Mouse (Mus musculus) gastrocnemius, postnatal 4 days (tissue): ENCODE results near the gene Cyp2a4. TPM values are rescaled to one million over a fixed set of nuclear protein-coding genes. Genes with fewer than 3 reads are reported as not detected.
"Not testable (repeated sequence)": the region's sequence is repeated elsewhere in the genome, so short reads cannot be mapped to it uniquely, and the experiment has no call there.

ENCODE experiments used
- DNase-seq, 2 experiments: peaks; one replicate each; pipeline ENCODE4 v3.0.0; 2021 to 2022; ENCODE audit warnings: low spot score in 2 of 2, mixed read lengths in 2 of 2
- long read RNA-seq, 2 experiments: library from polyadenylated mRNA; stranded (forward); transcript quantifications; one replicate each; pipeline ENCODE4 v2.0.0; 2021
- total RNA-seq, 2 experiments: library from RNA; stranded (reverse); gene quantifications; 2 replicates each; pipeline ENCODE4 v1.2.3; 2021

The Cyp2a4 gene
- not detected for total RNA-seq
- long read RNA-seq, experiment 1, result 0 reads
- long read RNA-seq, experiment 2, result 0 reads

DNA sequence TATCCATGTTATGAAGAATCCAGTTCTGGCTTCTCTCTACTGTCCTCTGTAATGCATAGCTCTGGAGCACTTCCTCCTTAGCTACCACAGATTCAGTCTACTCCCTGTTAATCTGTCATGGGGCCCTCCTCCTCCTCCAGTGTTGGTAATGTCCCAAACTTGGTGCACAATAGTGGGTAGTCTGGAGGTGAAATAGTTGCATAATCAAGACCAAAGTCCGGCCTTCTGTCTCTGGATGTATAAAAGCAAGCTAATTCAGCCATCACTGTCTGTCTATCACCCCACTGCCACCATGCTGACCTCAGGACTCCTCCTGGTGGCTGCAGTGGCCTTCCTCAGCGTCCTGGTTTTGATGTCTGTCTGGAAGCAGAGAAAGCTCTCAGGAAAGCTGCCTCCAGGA is at the start of gene Cyp2a4:
Cyp2a4 (plus strand) TSS at position 244 of the 400 bp plus-strand sequence.
- not testable (repeated sequence) for DNase-seq

DNA sequence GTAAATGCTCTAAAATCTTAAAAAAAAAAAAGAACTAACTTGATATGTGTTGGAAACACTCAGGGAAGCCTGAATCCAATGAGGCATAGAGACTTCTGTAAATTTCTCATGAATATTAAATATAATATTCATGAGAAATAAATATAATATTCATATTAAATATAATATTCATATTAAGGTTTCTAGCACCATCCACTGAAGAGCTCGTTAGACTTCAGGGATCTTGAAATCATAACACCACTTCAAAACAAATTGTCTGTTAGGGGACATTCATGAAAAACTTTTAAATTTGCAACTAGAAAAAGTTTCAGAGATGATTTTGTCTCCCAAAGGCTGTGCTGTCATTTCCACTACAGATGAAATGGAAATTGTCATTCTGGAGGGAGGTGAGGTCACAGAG is 46.9 kb upstream of the Cyp2a4 start, which contains the start of gene Vmn1r184:
Vmn1r184 (plus strand) TSS at position 301 of the 400 bp plus-strand sequence.
- not testable (repeated sequence) for DNase-seq

GRCm38 (mm10) chr7:26303429-26304166 is 3.4 kb upstream of the Cyp2a4 start:
- DNase-seq, result not testable (repeated sequence)

DNA sequence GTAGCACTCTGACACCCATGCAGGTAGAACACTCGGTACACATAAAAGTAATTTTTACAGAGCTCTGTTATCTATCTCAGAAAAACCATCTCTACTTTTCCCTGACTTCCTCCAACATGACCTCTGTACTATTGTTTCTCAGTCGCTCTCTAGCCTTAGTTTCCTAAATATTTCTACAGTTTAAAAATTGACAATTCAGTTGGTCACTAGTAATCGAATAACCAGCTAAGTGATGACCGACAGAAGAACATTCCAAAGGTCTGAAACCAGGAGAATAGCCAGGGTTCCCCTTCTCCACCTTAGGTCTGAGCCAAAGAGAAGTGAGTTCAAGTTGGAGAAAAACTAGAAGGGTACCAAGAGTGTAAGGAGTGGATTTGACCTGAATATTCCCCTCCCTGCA is 4.8 kb downstream of the Cyp2a4 start:
- not testable (repeated sequence) for DNase-seq

GRCm38 (mm10) chr7:26315194-26315593 is 8.2 kb downstream of the Cyp2a4 start:
- DNase-seq, result not testable (repeated sequence)

DNA sequence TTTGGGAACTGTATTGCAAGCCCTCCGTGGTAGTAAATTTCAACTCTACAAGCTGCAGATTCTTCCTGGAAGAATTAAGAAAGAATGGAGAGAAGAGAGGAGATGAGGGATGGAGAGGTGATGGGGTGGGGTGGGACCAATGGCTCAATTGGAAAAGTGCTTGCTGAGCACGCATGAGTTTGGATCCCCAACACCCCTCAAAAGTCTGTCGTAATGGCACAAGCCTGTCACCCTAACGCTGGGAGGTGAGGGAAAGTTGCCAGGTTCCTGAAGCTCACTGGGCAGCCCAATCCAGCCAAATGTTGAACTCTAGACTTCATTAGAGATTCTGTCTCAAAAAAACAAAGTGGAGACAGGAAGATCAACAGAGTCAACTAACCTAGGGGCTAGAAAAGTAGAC is 8.8 kb downstream of the Cyp2a4 start:
- not testable (repeated sequence) for DNase-seq

GRCm38 (mm10) chr7:26320361-26320760 is 13.4 kb downstream of the Cyp2a4 start:
- not testable (repeated sequence) for DNase-seq

- not testable (repeated sequence) for DNase-seq
Observed at GRCm38 (mm10) chr7:26350177-26350576, 43.2 kb downstream of the Cyp2a4 start.

- DNase-seq, result not testable (repeated sequence)
Observed at GRCm38 (mm10) chr7:26352258-26352657, 45.3 kb downstream of the Cyp2a4 start.

DNA sequence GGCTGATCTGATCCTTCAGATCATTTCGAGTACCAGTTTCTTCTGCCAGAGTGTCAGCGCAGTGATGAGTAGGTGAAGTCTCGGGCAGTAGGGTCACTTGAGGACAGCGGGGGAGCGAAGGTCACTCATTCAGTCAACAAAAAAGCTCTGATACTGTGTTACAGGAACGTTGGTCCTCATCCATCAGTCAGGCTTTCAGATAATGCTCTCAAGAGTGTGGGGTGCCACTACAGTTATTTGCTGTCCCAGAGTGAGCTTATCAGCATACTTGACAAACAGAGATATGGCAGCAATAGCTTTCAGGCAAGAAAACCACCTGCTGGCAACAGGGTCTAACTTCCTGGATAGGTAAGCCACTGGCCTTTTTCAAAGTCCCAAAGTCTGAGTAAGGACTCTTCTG is 49.8 kb downstream of the Cyp2a4 start:
- not testable (repeated sequence) for DNase-seq

Other genes with a start within 250 kb of the Cyp2a4 start
- not detected for gene Cyp2b13, start 245.7 kb upstream of the Cyp2a4 start, total RNA-seq
- under 1 TPM in 1 of 2 experiments, not detected in 1; 0.41 TPM for gene Cyp2b9, start 133.8 kb upstream of the Cyp2a4 start, total RNA-seq
- gene Vmn1r184, start 46.8 kb upstream of the Cyp2a4 start, total RNA-seq, result not detected
- not detected for gene Nlrp9c, start 96.5 kb downstream of the Cyp2a4 start, total RNA-seq
- not detected for gene Nlrp4a, start 127.9 kb downstream of the Cyp2a4 start, total RNA-seq
- gene Nlrp9a, start 227.9 kb downstream of the Cyp2a4 start, total RNA-seq, result not detected